Mouse (Mus musculus): Measurements from ENCODE around the gene Olfr1057. TPM values are rescaled to one million over a fixed set of nuclear protein-coding genes. Genes with fewer than 3 reads are reported as not detected.

Gene Olfr1057
- not detected in 2 replicates for polyA plus RNA-seq (2015; fragmentation: Nextera tagmentation; extraction: Ambion mirVana)

GRCm38 (mm10) chr2:86378293-86378692, at the start of gene Olfr1057:
Olfr1057 (minus strand) TSS chr2:86378393.

DNA sequence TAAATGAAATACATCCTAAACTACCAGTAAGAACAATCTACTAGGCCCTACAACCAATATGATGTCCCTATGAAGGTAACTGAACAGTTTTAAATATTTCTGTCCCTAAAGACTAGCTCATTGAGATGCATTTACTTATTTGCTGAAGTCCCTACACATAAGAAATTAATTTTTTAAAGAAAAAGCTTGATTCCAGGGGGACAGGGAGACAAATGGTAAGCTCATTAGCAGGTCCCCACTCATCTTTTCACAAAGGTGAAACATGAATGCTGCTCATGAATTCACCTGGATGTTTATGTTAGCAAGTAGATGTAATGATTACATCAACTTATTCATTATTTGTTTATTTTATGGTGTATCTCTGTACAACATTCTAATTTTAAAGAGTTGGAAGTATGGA, 48.5 kb upstream of the Olfr1057 start, which contains the start of gene Olfr1062:
Olfr1062 (minus strand) TSS at position 101 of the 400 bp plus-strand sequence.

DNA sequence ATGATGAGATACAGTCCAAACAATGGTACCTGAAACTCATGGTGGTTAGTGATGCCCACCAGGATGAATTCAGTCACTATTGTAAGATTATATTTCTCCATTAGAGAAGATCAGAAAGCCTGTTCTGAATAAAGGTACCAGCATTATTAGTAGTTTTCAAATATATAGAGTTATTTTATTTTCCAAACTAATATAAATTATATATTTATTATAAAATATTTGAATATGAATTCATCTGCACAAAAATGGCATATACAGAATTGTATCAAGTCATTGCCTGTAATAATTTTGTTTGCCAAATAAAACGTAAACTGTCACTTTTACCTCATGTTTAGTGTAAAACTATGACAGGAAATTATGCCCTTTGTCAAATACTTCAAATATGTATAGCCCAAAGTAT, 35.8 kb upstream of the Olfr1057 start, which contains the start of gene Olfr1061:
Olfr1061 (minus strand) TSS at position 101 of the 400 bp plus-strand sequence.

GRCm38 (mm10) chr2:86388461-86388860, 10.3 kb upstream of the Olfr1057 start, which contains the start of gene Olfr1058:
Olfr1058 (minus strand) TSS chr2:86388561.

DNA sequence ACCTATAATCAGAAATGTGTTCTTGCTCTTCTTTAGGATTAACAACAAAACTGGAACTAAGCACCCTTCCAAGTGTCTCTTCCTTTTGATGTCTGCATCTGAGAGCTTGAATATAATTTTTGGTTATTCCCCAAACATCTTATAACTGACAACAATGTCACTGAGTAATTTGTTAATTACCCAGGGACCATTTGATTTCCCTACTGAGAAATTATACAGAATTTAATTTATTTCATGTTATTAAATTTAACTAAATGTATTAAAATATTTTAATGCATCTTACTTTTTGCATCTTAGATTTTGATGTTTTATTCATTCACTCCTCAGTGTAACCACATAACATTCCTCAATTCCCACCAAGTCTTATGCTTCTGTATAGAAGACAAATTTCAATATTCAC, 15.8 kb downstream of the Olfr1057 start, which contains the start of gene Olfr1056:
Olfr1056 (minus strand) TSS at position 101 of the 400 bp plus-strand sequence.

GRCm38 (mm10) chr2:86350184-86350583, 28.0 kb downstream of the Olfr1057 start, which contains the start of gene Olfr1055:
Olfr1055 (minus strand) TSS chr2:86350284.

DNA sequence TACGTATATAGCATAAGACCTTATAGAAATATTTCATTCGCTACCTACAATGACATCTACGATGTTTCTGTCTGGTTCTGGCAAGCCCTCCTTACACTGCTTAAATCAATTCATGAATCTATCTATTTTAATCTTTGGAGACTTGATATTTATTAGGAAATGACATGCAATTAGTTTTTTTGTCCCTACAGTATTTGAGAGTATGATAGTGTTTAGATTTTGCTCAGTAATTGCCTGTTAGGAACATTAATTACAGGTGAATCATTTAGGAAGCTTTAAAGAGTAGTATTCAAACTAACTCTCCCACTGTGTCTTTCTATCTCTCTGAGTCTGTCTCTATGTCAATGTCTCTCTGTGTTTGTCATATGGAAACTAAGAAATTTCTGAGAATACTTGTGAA, 42.9 kb downstream of the Olfr1057 start, which contains the start of gene Olfr1054:
Olfr1054 (minus strand) TSS at position 101 of the 400 bp plus-strand sequence.

Other genes with a start within 250 kb of the Olfr1057 start
- not detected in 2 replicates for gene Olfr1039, start 242.5 kb downstream of the Olfr1057 start, polyA plus RNA-seq (2015; fragmentation: Nextera tagmentation; extraction: Ambion mirVana)
- not detected in 2 replicates for gene Olfr1040, start 231.7 kb downstream of the Olfr1057 start, polyA plus RNA-seq (2015; fragmentation: Nextera tagmentation; extraction: Ambion mirVana)
- not detected in 2 replicates for gene Olfr1042, start 216.6 kb downstream of the Olfr1057 start, polyA plus RNA-seq (2015; fragmentation: Nextera tagmentation; extraction: Ambion mirVana)
- gene Olfr1043, start 210.9 kb downstream of the Olfr1057 start, polyA plus RNA-seq (2015; fragmentation: Nextera tagmentation; extraction: Ambion mirVana), result not detected in 2 replicates
- not detected in 2 replicates for gene Olfr1044, start 200.6 kb downstream of the Olfr1057 start, polyA plus RNA-seq (2015; fragmentation: Nextera tagmentation; extraction: Ambion mirVana)
- gene Olfr52, start 192.7 kb downstream of the Olfr1057 start, polyA plus RNA-seq (2015; fragmentation: Nextera tagmentation; extraction: Ambion mirVana), result not detected in 2 replicates
- not detected in 2 replicates for gene Olfr1045, start 175.4 kb downstream of the Olfr1057 start, polyA plus RNA-seq (2015; fragmentation: Nextera tagmentation; extraction: Ambion mirVana)
- not detected in 2 replicates for gene Olfr1046, start 159.1 kb downstream of the Olfr1057 start, polyA plus RNA-seq (2015; fragmentation: Nextera tagmentation; extraction: Ambion mirVana)
- gene Olfr1047, start 147.0 kb downstream of the Olfr1057 start, polyA plus RNA-seq (2015; fragmentation: Nextera tagmentation; extraction: Ambion mirVana), result not detected in 2 replicates
- gene Olfr1048, start 138.1 kb downstream of the Olfr1057 start, polyA plus RNA-seq (2015; fragmentation: Nextera tagmentation; extraction: Ambion mirVana), result not detected in 2 replicates
- gene Olfr1049, start 120.1 kb downstream of the Olfr1057 start, polyA plus RNA-seq (2015; fragmentation: Nextera tagmentation; extraction: Ambion mirVana), result not detected in 2 replicates
- not detected in 2 replicates for gene Olfr1051, start 99.3 kb downstream of the Olfr1057 start, polyA plus RNA-seq (2015; fragmentation: Nextera tagmentation; extraction: Ambion mirVana)
- not detected in 2 replicates for gene Olfr1052, start 85.9 kb downstream of the Olfr1057 start, polyA plus RNA-seq (2015; fragmentation: Nextera tagmentation; extraction: Ambion mirVana)
- not detected in 2 replicates for gene Olfr1053, start 63.1 kb downstream of the Olfr1057 start, polyA plus RNA-seq (2015; fragmentation: Nextera tagmentation; extraction: Ambion mirVana)
- not detected in 2 replicates for gene Olfr1054, start 43.0 kb downstream of the Olfr1057 start, polyA plus RNA-seq (2015; fragmentation: Nextera tagmentation; extraction: Ambion mirVana)
- gene Olfr1055, start 28.1 kb downstream of the Olfr1057 start, polyA plus RNA-seq (2015; fragmentation: Nextera tagmentation; extraction: Ambion mirVana), result not detected in 2 replicates
- gene Olfr1056, start 15.9 kb downstream of the Olfr1057 start, polyA plus RNA-seq (2015; fragmentation: Nextera tagmentation; extraction: Ambion mirVana), result not detected in 2 replicates
- not detected in 2 replicates for gene Olfr1058, start 10.2 kb upstream of the Olfr1057 start, polyA plus RNA-seq (2015; fragmentation: Nextera tagmentation; extraction: Ambion mirVana)
- gene Olfr1061, start 35.7 kb upstream of the Olfr1057 start, polyA plus RNA-seq (2015; fragmentation: Nextera tagmentation; extraction: Ambion mirVana), result not detected in 2 replicates
- gene Olfr1062, start 48.4 kb upstream of the Olfr1057 start, polyA plus RNA-seq (2015; fragmentation: Nextera tagmentation; extraction: Ambion mirVana), result not detected in 2 replicates
- gene Olfr1065, start 72.2 kb upstream of the Olfr1057 start, polyA plus RNA-seq (2015; fragmentation: Nextera tagmentation; extraction: Ambion mirVana), result not detected in 2 replicates
- gene Olfr1066, start 77.9 kb upstream of the Olfr1057 start, polyA plus RNA-seq (2015; fragmentation: Nextera tagmentation; extraction: Ambion mirVana), result not detected in 2 replicates
- gene Olfr228, start 109.0 kb upstream of the Olfr1057 start, polyA plus RNA-seq (2015; fragmentation: Nextera tagmentation; extraction: Ambion mirVana), result not detected in 2 replicates
- gene Olfr1076, start 130.1 kb upstream of the Olfr1057 start, polyA plus RNA-seq (2015; fragmentation: Nextera tagmentation; extraction: Ambion mirVana), result not detected in 2 replicates
- not detected in 2 replicates for gene Olfr1079, start 164.1 kb upstream of the Olfr1057 start, polyA plus RNA-seq (2015; fragmentation: Nextera tagmentation; extraction: Ambion mirVana)
- not detected in 2 replicates for gene Olfr1080, start 179.8 kb upstream of the Olfr1057 start, polyA plus RNA-seq (2015; fragmentation: Nextera tagmentation; extraction: Ambion mirVana)
- not detected in 2 replicates for gene Olfr1082, start 220.6 kb upstream of the Olfr1057 start, polyA plus RNA-seq (2015; fragmentation: Nextera tagmentation; extraction: Ambion mirVana)

All from urinary bladder, postnatal 0 days (tissue).